Mouse (Mus musculus) adrenal gland, postnatal 4 days (tissue): Measurements from ENCODE around the gene Heatr4. TPM values are rescaled to one million over a fixed set of nuclear protein-coding genes. Genes with fewer than 3 reads are reported as not detected.
"Not testable (repeated sequence)": the region's sequence is repeated elsewhere in the genome, so short reads cannot be mapped to it uniquely, and the experiment has no call there.

ENCODE experiments used
- DNase-seq, 2 experiments: peaks; one replicate each; pipeline ENCODE4 v3.0.0; 2021 to 2022; ENCODE audit warnings: low spot score in 2 of 2, mixed read lengths in 2 of 2
- long read RNA-seq, 2 experiments: library from polyadenylated mRNA; stranded (forward); transcript quantifications; one replicate each; pipeline ENCODE4 v2.0.0; 2021
- total RNA-seq, 2 experiments: library from RNA; stranded (reverse); gene quantifications; 2 replicates each; pipeline ENCODE4 v1.2.3; 2021

The Heatr4 gene
- total RNA-seq, result not detected
- long read RNA-seq, experiment 1, result 0 reads
- long read RNA-seq, experiment 2, result 0 reads

DNA sequence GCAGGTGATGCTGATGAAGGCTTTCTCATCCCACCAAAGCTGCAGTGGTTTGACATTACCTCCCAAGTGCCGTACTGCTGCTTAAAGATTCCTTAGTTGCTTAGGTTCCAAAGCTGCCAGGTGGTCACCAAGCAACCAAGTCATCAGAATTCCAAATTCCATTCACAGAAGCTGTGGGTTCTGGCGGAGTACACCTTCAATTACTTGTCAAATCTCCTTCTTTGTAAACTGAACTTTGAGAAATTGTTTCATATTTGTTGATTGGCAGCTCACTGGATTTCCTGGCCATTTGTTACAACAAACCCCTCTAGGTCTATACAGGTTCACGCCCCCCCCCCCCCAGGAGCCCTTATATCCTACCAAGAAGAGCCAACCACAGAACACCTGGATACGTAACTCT lies at the start of gene Heatr4:
Gene Heatr4 (minus strand): TSS at position 101 of the 400 bp plus-strand sequence.
- no peak for DNase-seq

DNA sequence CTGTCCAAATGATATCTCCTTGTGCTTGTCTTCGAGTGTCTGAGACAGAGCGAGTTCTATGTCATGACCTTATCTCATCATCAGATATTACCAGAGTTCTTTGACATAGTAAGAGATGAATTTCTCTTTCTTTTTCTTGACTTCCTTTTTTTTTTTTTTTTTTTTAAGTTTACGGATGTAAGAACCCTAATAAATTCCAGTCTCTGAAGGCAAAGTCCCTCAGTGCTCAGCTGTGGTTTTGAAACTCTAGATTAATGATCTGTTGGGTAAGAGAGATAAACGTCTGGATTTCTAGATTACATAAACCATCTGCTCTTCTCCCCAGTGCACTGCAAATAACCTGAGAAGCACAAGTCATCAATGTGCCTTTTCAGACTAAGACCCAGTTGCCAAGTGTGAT lies 49.5 kb upstream of the Heatr4 start:
- no peak for DNase-seq

DNA sequence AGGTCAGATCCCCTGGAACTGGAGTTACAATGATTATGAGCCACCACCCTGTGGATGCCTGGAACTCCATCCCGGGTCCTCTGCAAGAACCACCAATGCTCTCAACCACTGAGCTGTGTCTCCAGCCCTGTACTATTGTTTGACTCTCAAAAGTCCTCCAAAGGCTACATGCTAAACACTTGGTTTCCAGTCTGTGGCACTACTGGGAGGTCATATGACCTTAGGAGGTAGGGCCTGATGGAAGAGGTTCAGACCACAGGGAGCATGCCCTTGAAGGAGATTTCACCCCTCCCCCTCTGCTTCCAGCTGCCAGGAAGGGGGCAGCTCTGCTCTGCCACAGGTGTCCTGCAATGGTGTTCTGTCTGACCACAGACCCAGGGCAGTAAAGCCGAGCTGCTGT lies 48.6 kb upstream of the Heatr4 start:
- DNase-seq, result not testable (repeated sequence)

DNA sequence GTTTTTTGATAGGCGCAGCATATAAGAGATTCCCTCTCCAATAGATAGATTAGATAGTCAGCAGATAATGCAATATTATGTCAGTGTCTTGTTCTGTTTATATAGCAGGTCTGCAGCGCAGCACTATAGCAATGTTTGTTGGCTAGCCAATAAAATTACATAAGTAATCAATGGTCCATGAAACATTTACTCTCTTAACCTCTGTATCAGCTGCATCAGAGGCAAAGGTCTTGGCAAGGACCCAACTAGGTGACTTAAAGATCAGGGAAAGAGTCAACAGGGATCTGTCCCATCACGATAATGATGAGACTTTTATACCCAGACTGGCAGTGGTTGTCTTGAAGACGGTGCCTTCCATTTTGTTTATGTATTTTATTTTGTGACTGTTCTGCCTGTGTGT lies 48.2 kb upstream of the Heatr4 start:
- DNase-seq, result no peak

DNA sequence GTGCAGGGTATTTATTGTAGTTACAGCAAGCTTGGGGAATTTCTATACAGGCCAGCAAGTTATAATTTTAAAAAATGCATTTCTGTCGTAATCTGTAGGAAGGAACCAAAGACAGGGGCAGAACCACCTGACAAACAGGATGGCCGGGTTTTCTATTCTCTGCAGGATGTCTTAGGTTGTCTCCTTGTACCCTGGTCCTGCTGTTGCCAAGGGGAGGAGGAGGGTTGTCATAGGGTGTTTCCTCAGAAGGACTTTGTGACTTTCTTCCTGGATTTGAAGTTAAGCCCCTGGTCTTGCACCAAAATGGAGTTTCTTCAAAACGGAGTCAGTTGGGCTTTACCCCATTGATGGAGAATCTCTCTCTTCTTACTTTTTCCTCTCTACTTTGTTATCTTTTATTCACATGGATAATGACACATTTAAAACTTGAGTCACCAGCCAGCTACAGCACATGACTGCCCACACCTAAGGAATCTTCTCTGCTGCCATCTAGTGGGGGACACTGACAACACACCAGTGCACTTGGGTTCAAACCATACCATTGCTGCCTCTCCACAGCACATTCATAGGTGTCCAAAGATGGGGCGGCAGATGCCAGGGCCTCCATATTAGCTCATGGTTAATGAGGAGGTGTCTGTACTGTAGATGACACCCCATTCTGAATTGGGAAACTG lies 46.1 kb upstream of the Heatr4 start:
- peak; percentile 19 to 51 for DNase-seq

DNA sequence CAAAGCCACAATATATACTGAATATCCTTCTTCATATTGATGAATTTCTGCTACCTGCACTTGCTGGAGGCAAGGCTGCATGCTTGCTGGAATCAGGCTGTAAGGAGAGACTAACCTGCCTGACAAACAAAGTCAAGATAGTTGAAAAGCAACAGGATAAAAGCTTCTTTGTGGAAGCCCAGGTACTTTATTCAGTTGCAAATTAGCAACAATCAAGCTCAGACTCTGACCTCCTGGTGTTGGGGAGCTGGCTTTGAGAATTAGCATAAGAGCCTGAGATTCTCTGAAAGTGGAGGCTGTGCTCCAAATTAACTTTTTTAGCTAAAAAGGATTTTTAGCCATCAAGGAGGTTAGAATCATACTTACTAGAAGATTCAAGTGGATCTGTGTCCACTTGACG lies 44.4 kb upstream of the Heatr4 start:
- not testable (repeated sequence) for DNase-seq

DNA sequence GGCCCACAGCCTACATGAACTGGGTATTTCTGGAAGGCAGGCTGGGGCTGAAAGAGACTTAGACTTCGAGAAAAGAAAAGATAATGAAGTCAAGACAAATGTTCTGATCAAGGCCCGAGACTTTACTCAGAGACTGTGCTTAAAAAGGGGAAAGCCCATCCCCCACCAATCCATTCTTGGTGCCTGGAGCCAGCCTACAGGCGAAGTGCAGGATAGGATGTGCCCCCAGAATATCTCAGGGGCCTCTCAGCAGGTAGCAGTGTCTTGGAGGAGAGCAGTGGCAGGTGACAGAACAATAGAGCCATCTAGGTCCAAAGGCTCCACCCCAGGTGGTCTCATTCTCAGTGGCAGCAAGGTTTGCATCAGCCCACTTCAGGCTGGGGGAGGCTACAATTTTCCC lies 43.7 kb upstream of the Heatr4 start:
- DNase-seq, result not testable (repeated sequence)

DNA sequence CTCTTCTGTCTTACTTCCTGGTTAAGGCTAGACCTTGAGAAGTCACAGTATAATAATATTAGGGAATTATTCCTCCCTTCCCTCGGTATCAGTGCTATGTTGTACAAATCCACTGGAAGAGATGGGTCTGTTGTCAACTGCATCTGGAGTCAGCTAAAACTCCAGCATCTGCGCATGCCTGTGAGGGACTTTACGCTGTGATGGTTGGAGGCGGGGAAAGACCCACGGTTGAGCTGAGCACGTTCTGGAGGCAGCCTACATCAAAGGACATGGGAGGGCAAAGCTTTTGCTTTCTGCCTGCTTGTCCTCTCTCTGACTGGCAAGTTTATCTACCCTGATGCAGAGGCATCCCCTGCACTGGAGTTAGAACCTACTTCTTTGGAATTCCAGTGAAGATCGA lies 41.2 kb upstream of the Heatr4 start:
- no peak for DNase-seq

DNA sequence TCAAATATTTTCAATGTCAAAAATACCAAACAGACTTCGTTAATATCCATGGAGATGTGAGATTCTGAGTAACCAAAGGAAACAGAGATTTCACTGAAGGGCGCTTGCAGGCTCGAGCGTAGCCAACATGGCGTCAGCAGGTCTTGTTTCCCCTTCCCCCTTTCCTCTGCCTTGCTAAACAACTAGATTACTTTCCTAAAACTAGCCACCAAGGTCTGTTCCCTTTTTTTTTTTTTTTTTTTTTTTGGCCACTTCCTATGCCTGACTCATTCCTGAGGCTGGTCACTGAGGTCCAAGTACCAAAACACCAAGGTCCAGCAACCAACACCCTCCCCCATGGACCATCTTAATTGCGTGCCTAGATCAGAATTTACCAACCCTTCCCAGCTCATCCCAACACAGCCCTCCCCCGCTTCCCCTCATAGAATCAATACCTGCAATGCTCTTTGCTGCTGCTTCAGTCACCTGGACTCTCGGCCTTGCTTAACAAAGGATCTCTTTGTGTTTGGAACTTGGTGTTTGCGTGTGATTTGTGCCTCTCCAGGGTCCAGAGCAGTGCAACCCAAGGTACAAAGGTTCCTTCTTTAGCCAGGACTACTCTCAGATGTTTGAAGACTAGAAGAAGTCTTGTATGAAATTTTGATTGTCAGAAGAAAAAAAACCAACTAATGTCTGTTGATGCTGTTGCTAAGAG lies 38.5 kb upstream of the Heatr4 start:
- no peak for DNase-seq

DNA sequence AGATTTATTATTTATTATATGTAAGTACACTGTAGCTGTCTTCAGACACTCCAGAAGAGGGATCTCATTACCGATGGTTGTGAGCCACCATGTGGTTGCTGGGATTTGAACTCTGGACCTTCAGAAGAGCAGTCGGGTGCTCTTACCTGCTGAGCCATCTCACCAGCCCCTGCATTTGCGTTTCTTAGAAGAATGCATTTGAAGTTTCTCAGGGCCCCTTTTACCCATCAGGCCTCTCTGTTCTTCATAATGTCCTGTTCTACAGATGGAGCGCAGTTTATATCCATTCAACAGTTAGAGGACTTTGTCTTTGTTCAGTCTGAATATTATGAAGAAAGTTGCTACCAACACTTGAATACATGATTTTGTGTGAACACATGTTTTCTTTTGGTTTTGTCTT lies 37.6 kb upstream of the Heatr4 start:
- not testable (repeated sequence) for DNase-seq

DNA sequence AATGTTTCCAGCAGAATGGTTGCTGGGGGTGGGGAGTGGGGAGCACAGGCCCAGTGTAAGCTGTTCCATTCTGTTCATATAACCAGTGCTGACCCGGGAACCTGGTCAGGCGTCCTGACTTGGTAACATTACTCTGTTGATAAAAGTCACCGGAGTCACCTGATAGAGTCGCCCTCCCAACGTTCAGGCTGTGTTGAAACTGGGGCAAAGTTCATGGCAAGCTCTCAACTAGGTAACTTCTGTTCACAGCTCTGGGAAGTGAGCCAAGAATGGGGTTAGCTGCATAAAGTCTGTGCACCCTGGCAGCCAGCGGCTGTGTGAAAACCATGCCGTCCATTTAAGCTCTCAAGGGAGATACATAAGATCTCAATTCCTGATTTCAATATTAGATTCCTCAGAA lies 35.9 kb upstream of the Heatr4 start:
- peak in 1 of 2 experiments; percentile 25 for DNase-seq

DNA sequence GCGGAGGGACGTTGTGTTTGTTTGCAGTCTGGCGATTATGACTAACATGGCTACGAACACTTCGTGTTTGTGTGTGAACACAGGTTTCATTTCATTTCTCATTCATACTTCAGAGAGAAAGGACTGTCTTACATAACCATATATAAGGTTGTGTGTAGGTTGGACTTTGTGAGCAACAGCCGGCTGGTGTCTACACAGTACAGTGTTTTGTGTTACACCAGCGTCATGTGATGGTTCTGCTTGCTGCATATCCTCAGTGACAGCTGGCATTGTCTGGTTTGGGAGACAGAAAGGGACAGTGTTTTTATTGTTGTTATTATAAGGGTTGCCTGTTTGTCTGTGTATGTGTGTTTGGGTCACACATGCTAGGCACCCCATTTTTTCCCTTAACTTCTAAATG lies 29.0 kb upstream of the Heatr4 start:
- DNase-seq, result no peak

DNA sequence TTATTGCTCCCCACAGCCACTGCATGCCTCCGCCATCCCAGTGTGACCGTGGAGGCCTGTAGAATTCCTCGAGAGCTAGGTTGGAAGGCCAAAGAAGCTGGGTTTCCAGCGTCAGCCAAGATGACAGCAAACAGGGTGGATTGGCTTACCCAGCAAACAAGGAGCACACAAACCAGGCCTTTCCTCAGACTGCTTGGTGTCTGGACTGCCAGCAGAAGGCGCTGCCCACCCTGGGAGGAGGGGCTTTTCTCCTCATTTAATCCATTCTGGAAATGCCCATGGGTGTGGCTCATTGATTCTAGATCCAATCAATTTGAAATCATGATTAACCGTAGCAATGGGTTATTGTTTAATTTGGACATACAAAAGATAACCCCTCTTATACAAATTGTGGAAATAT lies 28.5 kb upstream of the Heatr4 start:
- no peak for DNase-seq

DNA sequence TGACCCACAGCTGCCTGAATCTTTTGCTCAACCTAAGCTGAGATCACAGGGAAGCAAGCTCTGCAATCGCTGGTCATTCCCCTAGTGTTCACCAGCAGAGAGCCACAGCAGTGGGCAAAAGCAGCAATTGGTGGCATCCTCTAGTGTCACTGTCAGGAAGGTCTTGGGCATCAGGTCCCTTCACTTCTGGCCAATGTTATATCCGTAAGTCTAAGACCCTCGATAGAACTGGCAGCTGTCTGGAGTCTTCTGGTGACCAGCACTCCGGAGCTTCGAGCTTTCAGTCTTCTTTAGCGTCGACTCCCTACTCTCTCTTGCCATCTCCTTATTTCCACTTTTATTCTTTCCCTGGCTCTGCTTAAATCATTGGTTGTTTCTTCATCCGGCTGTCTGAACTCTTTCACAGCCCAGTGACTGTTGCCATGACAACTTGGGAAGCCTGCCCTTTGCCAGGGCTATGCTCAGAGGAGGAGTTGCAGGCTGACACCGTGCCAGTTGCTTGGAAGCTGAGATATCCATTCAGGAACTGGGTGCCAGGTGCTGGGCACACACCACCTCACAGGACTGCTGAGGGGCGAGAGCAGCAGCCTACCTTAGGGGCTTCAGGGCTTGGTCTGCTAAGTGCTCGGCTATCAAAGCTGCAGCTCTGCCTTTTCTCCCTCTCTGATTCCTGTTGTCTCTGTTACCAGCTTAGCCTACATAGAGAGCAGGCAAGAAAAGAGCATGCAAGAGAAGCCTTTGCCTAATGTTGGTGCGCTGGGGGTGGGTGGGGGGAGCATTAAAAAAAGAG lies 26.8 kb upstream of the Heatr4 start:
- peak; percentile 18 to 54 for DNase-seq

DNA sequence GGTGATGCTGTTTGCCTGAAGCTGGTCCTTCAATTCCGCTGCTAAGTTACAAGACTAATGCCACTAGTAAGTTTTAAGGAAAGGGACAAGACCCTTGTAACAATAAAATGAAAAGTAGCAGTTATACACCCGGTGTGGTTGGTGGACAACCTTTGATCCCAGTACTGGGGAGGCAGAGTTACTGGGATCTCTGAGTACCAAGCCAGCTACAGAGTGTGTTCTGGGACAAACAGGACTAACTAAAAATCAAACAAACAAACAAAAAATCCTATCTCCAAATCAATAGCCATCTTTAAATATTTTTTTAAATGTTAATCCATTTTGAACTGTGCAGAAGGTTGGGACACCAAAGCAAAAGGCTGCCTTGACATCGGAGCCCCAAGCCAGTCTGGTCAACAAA lies 25.5 kb upstream of the Heatr4 start:
- no peak for DNase-seq

DNA sequence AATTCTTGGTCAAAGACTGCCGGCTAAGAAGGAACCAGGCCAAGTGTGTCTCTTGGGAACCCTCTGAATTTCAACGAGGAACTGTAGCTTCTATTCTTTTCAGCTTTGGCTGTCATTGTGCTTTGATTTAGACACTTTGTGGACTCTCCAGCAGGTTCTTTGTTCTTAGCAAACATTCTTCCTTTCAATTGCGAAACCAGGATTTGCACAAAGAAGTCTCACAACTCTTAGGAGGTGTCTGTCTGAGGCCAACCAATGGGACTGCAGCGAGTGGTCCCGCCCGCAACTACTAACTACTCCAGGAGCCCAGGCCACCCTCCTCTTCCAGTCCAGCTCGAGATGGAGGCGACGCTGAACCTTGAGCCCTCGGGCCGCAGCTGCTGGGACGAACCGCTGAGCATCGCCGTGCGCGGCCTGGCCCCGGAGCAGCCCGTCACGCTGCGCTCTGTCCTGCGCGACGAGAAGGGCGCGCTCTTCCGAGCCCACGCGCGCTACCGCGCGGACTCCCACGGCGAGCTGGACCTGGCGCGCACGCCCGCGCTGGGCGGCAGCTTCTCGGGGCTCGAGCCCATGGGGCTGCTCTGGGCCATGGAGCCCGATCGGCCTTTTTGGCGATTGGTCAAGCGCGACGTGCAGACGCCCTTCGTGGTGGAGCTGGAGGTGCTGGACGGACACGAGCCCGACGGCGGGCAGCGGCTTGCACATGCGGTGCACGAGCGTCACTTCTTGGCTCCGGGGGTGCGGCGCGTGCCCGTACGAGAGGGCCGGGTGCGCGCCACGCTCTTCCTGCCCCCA lies 24.7 kb upstream of the Heatr4 start, which contains the start of gene Acot1:
Gene Acot1 (plus strand): TSS at position 320 of the 795 bp plus-strand sequence.
- peak in 1 of 2 experiments; percentile 38 for DNase-seq

DNA sequence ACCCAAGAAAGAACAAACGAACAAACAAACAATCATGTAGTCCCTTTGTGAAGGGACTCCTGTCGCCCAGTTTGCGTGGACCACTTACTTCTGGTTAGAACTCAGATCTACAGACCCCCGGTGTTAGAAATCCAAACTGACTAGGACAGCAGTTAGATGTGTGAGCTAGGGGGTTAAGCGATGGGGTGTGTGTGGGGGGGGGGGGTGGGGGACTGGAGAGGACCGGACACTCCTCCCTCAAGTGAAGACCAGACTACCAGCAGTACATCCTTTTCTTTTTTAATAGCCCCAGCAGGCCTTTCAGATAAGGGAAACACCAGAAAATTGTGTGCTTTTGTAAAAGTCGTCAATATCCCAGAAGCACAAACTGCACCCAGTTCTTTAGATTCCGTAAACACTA lies 24.1 kb upstream of the Heatr4 start:
- no peak for DNase-seq

DNA sequence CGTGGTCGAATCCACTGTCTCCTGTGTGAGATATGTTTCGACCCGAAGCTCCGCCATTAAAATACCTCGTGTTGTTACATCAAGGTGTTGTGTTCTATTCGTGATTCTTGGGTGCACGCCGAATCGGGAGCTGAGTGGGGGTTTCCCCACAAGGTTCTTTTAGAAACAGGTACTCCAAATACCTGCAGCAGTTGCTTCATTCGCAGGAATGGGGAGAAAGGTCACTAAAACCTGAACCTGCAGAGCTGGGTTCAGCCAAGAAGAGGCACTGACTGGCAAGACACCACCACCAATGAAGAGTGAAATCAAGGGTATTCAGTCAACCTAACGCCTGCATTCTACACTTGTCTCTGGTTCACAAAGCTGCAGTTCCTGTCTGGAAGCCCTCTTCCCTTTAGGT lies 23.6 kb upstream of the Heatr4 start:
- no peak for DNase-seq

DNA sequence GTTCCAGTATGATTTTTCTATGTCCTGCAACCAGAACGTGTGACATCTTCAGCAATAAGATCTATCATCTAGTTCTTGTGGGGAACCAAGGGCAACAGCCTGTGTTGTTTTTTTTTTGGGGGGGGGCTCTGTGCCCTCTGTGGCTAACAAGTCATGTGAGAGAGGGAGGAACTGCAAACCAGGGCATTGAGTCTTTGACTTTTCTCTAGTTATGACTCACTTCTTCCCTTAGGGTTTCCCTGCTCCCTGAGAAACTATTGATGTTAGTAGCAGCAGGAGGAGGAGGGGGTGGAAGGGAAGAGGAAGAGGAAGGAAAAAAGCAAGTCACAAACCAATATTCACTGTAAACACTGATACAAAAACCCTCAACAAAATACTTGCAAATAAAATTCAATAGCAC lies 19.2 kb upstream of the Heatr4 start:
- DNase-seq, result no peak

DNA sequence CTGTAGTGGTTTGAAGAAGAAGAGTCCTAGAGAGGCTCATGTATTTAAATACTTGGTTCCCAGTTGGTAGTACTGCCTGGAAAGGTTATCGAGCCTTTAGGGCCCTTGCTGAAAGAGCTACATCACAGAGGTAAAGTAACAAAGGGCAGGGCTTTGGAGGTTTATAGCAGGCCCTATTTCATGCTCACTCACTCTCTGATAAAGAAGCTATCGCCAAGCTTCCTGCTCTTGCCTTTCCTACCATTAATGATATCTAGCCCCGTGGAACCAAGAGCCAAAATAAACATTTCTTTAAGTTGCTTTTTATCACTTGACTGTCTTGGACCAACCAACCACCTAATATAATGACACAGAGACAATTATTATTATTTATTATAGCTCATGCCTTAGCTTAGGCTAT lies 15.8 kb upstream of the Heatr4 start:
- DNase-seq, result no peak

DNA sequence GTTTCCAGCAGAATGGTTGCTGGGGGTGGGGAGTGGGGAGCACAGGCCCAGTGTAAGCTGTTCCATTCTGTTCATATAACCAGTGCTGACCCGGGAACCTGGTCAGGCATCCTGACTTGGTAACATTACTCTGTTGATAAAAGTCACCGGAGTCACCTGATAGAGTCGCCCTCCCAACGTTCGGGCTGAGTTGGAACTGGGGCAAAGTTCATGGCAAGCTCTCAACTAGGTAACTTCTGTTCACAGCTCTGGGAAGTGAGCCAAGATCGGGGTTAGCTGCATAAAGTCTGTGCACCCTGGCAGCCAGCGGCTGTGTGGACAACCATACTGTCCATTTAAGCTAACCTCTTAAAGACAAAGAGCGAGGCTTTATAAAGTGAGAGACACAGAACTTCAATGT lies 14.6 kb upstream of the Heatr4 start:
- not testable (repeated sequence) for DNase-seq
